Mouse (Mus musculus) testis, adult 2 months (tissue): Measurements from ENCODE around the gene Tspan14. TPM values are rescaled to one million over a fixed set of nuclear protein-coding genes. Genes with fewer than 3 reads are reported as not detected.
A peak's percentile ranks its signal among the peaks of the same experiment; 100 is the strongest.

Experiments used
- H3K27ac ChIP-seq: fragments of 200-500 bp; 2 replicates; pipeline ENCODE4 v1.5.1; 2012; ENCODE audit warnings: low read depth, low read length; ENCODE audit not compliant: control insufficient read depth, insufficient read depth
- H3K27me3 ChIP-seq: fragments of 200-500 bp; 2 replicates; pipeline ENCODE4 v1.6.1; 2012; ENCODE audit warnings: mild to moderate bottlenecking, low read length, moderate library complexity; ENCODE audit not compliant: control insufficient read depth, insufficient read depth
- H3K36me3 ChIP-seq: fragments of 200-500 bp; 2 replicates; pipeline ENCODE4 v1.6.1; 2012; ENCODE audit warnings: mild to moderate bottlenecking, low read length; ENCODE audit not compliant: control insufficient read depth, insufficient read depth
- H3K4me1 ChIP-seq: fragments of 200-500 bp; 2 replicates; pipeline ENCODE4 v1.6.1; 2012; ENCODE audit warnings: low read length; ENCODE audit not compliant: control insufficient read depth, insufficient read depth
- H3K4me3 ChIP-seq: fragments of 200-500 bp; 2 replicates; pipeline ENCODE4 v1.5.1; 2012; ENCODE audit warnings: low read depth, mild to moderate bottlenecking, low read length, moderate library complexity, mixed read lengths; ENCODE audit not compliant: control insufficient read depth
- CTCF ChIP-seq: fragments of 200-500 bp; IDR thresholded peaks from 2 replicates; pipeline ENCODE4 v1.5.1; 2012; ENCODE audit warnings: low read depth, mild to moderate bottlenecking, inconsistent platforms, low read length, moderate library complexity; ENCODE audit not compliant: control insufficient read depth, insufficient read depth, insufficient replicate concordance
- POLR2A ChIP-seq: fragments of 200-500 bp; IDR thresholded peaks from 2 replicates; pipeline ENCODE4 v1.6.1; 2012; ENCODE audit warnings: low read depth, mild to moderate bottlenecking, inconsistent platforms, low read length, moderate library complexity; ENCODE audit not compliant: control insufficient read depth
- polyA plus RNA-seq: library from polyadenylated mRNA; depleted of rRNA; stranded (reverse); fragments of >200 nt; gene quantifications from 2 replicates; pipeline ENCODE4 v1.2.3, GENCODE M21; 2012; rRNA removed

Gene Tspan14
- polyA plus RNA-seq: 7.2 and 7.8 TPM in 2 replicates

DNA sequence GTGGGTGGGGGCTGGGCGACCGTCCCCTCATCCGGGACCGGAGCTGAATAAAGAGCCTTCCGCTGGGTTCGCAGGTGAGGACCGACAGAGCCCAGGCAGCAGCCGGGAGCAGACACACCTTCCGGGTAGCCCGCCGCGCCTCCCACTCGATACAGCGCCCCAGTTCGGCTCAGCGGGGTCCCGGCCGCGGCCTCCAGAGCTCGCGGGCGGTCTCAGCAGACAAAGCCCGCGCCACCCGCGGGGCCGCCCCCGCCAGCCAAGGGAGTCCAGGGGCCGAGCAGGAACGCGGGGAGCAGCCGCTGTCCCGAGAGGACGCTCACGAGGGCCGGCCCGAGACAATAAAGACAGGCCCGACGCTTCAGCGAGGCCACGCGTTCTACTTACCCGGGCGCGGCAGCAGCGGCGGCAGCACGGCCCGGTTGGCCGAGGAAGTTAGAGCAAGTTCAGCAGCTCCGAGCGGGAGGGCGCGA lies at the start of gene Tspan14:
TSS of gene Tspan14 (minus strand) at position 416 of the 470 bp plus-strand sequence.
- Histone ChIP-seq H3K4me1 (peaks cover 11% of the 10 kb centered on the region), H3K4me3 (peak within 1 kb of the TSS; percentile 84), H3K27ac (peak within 1 kb of the TSS; percentile 65), H3K27me3 (no peaks in the 10 kb centered on the region), H3K36me3 (no peaks in the 10 kb centered on the region)
- peak; percentile 37; the same call in 1 of the 2 replicates for TF ChIP-seq POLR2A
- TF ChIP-seq CTCF: no peak

GRCm38 (mm10) chr14:41014701-41015240 lies 48.2 kb upstream of the Tspan14 start:
- Histone ChIP-seq H3K27ac (no peak overlapping the region), H3K36me3 (no peaks in the 10 kb centered on the region)
- TF ChIP-seq POLR2A (no peak), CTCF (no peak)

GRCm38 (mm10) chr14:41013630-41014613 lies 47.3 kb upstream of the Tspan14 start, which contains the start of gene Fam213a:
TSS of gene Fam213a (minus strand) at chr14:41013788.
- Histone ChIP-seq H3K27me3 (no peaks in the 10 kb centered on the region), H3K4me1 (peaks cover 10% of the 10 kb centered on the region), H3K36me3 (no peaks in the 10 kb centered on the region), H3K4me3 (peak within 1 kb of the TSS; percentile 92), H3K27ac (peak within 1 kb of the TSS; percentile 36)
- no peak for TF ChIP-seq CTCF
- peak; percentile 90 for TF ChIP-seq POLR2A

More at GRCm38 (mm10) chr14:41014701-41015240, 48.2 kb upstream of the Tspan14 start:
- H3K27me3 ChIP-seq: no peaks in the 10 kb centered on the region
- no peak overlapping the region for H3K4me3 ChIP-seq
- H3K4me1 ChIP-seq: peaks cover 10% of the 10 kb centered on the region

- no peak for TF ChIP-seq POLR2A
- TF ChIP-seq CTCF: no peak
- peaks cover 10% of the 10 kb centered on the region for H3K4me1 ChIP-seq
- no peaks in the 10 kb centered on the region for H3K36me3 ChIP-seq
- H3K27ac ChIP-seq: peak overlapping the region; percentile 36
- no peaks in the 10 kb centered on the region for H3K27me3 ChIP-seq
- peak overlapping the region; percentile 92 for H3K4me3 ChIP-seq
Measured at GRCm38 (mm10) chr14:41013143-41013542, 46.5 kb upstream of the Tspan14 start.

DNA sequence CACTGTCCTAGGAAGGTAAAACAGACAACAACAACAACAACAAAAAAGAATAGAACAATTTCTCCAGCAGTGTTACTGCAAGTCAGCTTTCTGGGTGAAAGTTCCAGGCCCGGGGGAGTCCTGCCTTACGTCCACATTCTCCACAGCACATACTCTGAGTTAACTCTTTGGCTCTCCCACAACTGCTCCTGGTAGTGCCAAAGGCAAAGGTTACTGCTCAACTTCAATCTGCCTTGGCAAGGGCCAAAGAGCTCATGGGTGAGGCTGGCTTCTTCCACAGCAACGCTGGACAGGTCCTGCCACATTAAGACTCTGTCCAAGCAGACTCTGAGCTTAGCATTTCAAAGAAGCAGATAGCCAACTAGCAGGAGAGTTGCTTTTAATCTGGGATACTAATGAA lies 45.3 kb upstream of the Tspan14 start:
- Histone ChIP-seq H3K27me3 (no peaks in the 10 kb centered on the region), H3K27ac (no peak overlapping the region), H3K36me3 (no peaks in the 10 kb centered on the region), H3K4me1 (peaks cover 10% of the 10 kb centered on the region), H3K4me3 (no peak overlapping the region)
- TF ChIP-seq CTCF (no peak), POLR2A (no peak)

DNA sequence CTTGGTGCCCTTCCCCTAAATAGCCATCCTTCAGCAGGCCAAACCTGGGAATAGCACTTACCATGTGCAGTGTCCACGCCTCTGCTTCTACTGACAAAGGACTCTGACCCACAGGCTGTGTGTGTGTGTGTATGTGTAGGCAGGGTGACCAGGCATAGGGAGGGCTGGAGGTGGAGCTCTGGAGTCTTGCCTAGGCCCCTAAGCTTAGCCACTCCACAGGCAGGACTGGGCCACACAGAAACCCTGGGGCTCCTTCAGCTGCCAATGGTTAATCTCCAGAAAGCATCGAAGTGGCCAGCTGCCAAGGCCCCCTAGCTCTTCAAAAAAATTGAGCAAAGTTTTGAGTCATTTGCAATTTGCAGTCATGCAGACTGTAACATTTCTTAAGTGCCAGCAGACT lies 41.5 kb upstream of the Tspan14 start:
- no peaks in the 10 kb centered on the region for H3K36me3 ChIP-seq
- H3K27me3 ChIP-seq: no peaks in the 10 kb centered on the region
- TF ChIP-seq POLR2A (no peak), CTCF (no peak)
- no peak overlapping the region for H3K4me3 ChIP-seq
- no peak overlapping the region for H3K27ac ChIP-seq
- peaks cover 10% of the 10 kb centered on the region for H3K4me1 ChIP-seq

GRCm38 (mm10) chr14:41007641-41008040 lies 41.0 kb upstream of the Tspan14 start:
- no peak for TF ChIP-seq CTCF
- no peak for TF ChIP-seq POLR2A
- Histone ChIP-seq H3K27ac (no peak overlapping the region), H3K36me3 (no peaks in the 10 kb centered on the region)

More at GRCm38 (mm10) chr14:41007641-41008040, 41.0 kb upstream of the Tspan14 start:
- H3K4me1 ChIP-seq: peaks cover 8% of the 10 kb centered on the region
- no peak overlapping the region for H3K4me3 ChIP-seq
- H3K27me3 ChIP-seq: no peaks in the 10 kb centered on the region
